Mouse (Mus musculus): ENCODE results near the gene Angptl8.
A peak's percentile ranks its signal among the peaks of the same experiment; 100 is the strongest.
"Not testable (repeated sequence)": the region's sequence is repeated elsewhere in the genome, so short reads cannot be mapped to it uniquely, and the experiment has no call there.

Gene Angptl8

GRCm38 (mm10) chr9:21835258-21835912 is at the start of gene Angptl8:
Gene Angptl8, plus strand, starts transcription at chr9:21835510.
- DNase-seq (ENCODE audit: low read depth, low spot score): no peak

- not testable (repeated sequence) for DNase-seq (ENCODE audit: low read depth, low spot score)
Observed at GRCm38 (mm10) chr9:21786309-21786708, 49.0 kb upstream of the Angptl8 start.

- DNase-seq (ENCODE audit: low read depth, low spot score): peak; percentile 49
Observed at GRCm38 (mm10) chr9:21786906-21787305, 48.4 kb upstream of the Angptl8 start.

GRCm38 (mm10) chr9:21787654-21788053 is 47.7 kb upstream of the Angptl8 start:
- DNase-seq (ENCODE audit: low read depth, low spot score): no peak

- no peak for DNase-seq (ENCODE audit: low read depth, low spot score)
Observed at GRCm38 (mm10) chr9:21788234-21788633, 47.1 kb upstream of the Angptl8 start.

- no peak for DNase-seq (ENCODE audit: low read depth, low spot score)
Observed at GRCm38 (mm10) chr9:21791861-21792260, 43.4 kb upstream of the Angptl8 start.

GRCm38 (mm10) chr9:21792644-21793043 is 42.7 kb upstream of the Angptl8 start:
- DNase-seq (ENCODE audit: low read depth, low spot score): no peak

- DNase-seq (ENCODE audit: low read depth, low spot score): not testable (repeated sequence)
Observed at GRCm38 (mm10) chr9:21793507-21793906, 41.8 kb upstream of the Angptl8 start.

GRCm38 (mm10) chr9:21794344-21794834 is 40.9 kb upstream of the Angptl8 start:
- DNase-seq (ENCODE audit: low read depth, low spot score): no peak

- no peak for DNase-seq (ENCODE audit: low read depth, low spot score)
Observed at GRCm38 (mm10) chr9:21794925-21795324, 40.4 kb upstream of the Angptl8 start.

GRCm38 (mm10) chr9:21795579-21795978 is 39.7 kb upstream of the Angptl8 start:
- no peak for DNase-seq (ENCODE audit: low read depth, low spot score)

GRCm38 (mm10) chr9:21796259-21796658 is 39.1 kb upstream of the Angptl8 start:
- no peak for DNase-seq (ENCODE audit: low read depth, low spot score)

- no peak for DNase-seq (ENCODE audit: low read depth, low spot score)
Observed at GRCm38 (mm10) chr9:21796919-21797318, 38.4 kb upstream of the Angptl8 start.

- peak; percentile 30 for DNase-seq (ENCODE audit: low read depth, low spot score)
Observed at GRCm38 (mm10) chr9:21797921-21798344, 37.4 kb upstream of the Angptl8 start.

GRCm38 (mm10) chr9:21798345-21799009 is 36.8 kb upstream of the Angptl8 start, which contains the start of gene Kank2:
Gene Kank2, minus strand, starts transcription at chr9:21798744.
- peak; percentile 77 for DNase-seq (ENCODE audit: low read depth, low spot score)

GRCm38 (mm10) chr9:21799010-21799350 is 36.3 kb upstream of the Angptl8 start:
- no peak for DNase-seq (ENCODE audit: low read depth, low spot score)

GRCm38 (mm10) chr9:21801121-21801520 is 34.2 kb upstream of the Angptl8 start:
- DNase-seq (ENCODE audit: low read depth, low spot score): no peak

- no peak for DNase-seq (ENCODE audit: low read depth, low spot score)
Observed at GRCm38 (mm10) chr9:21801591-21801990, 33.7 kb upstream of the Angptl8 start.

GRCm38 (mm10) chr9:21803986-21804644 is 31.2 kb upstream of the Angptl8 start:
- DNase-seq (ENCODE audit: low read depth, low spot score): peak; percentile 64

- DNase-seq (ENCODE audit: low read depth, low spot score): no peak
Observed at GRCm38 (mm10) chr9:21806363-21806762, 28.9 kb upstream of the Angptl8 start.

- no peak for DNase-seq (ENCODE audit: low read depth, low spot score)
Observed at GRCm38 (mm10) chr9:21806976-21807375, 28.3 kb upstream of the Angptl8 start.

GRCm38 (mm10) chr9:21808561-21808960 is 26.7 kb upstream of the Angptl8 start:
- peak; percentile 26 for DNase-seq (ENCODE audit: low read depth, low spot score)

Data from CD4-positive helper T cell, adult 2 months (primary cell).